Mouse (Mus musculus): ENCODE results near the gene Nps. TPM values are rescaled to one million over a fixed set of nuclear protein-coding genes. Genes with fewer than 3 reads are reported as not detected.

Nps gene
- polyA plus RNA-seq, 1 experiment from 2014 or later, result 0.18 TPM

DNA sequence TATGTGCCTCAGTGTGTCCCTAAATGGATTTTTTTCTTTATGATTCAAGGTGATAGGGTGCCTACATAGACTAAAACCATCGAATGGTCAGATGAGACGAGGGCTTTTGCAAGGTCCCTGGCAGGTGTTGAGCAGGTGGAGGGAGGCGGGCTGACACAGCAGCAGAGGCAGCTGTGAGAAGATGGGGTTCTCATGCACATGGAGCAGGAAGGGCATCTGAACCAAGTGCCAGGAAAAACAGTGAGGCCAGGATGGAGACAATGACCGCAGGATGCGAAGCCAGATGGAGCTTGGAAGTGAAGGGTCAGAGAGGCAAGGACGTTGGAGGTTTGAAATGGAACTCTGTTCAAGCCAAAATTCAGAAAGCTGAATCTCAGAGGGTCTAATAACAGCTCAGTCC lies 18.5 kb upstream of the Nps start:
- H3K9ac ChIP-seq (ENCODE audit: low read depth, low read length), result no peak overlapping the region
- 80% methylated on average over 6 of the region's 6 CpGs for WGBS
- H3K9me3 ChIP-seq (ENCODE audit: control insufficient read depth, low read length), result no peaks in the 10 kb centered on the region
- H3K27me3 ChIP-seq (replicated peaks; ENCODE audit: control insufficient read depth, insufficient read depth, low read length), result no peaks in the 10 kb centered on the region
- H3K4me1 ChIP-seq (ENCODE audit: control insufficient read depth, insufficient read depth, low read length), result peaks cover 6% of the 10 kb centered on the region
- H3K4me3 ChIP-seq (ENCODE audit: low read depth, low read length), result no peak overlapping the region
- DNase-seq (ENCODE audit: low spot score) (peak; percentile 7), ATAC-seq (ENCODE audit: low read depth) (no peak)
- no peak overlapping the region for H3K4me2 ChIP-seq (ENCODE audit: low read depth, low read length)
- no peaks in the 10 kb centered on the region for H3K36me3 ChIP-seq (ENCODE audit: control insufficient read depth, insufficient read depth, low read length)
- H3K27ac ChIP-seq (replicated peaks; ENCODE audit: low read depth, low read length), result no peak overlapping the region

- DNase-seq (ENCODE audit: low spot score) (peak; percentile 20), ATAC-seq (ENCODE audit: low read depth) (no peak)
- Histone ChIP-seq H3K9ac (ENCODE audit: low read depth, low read length) (no peak overlapping the region), H3K4me1 (ENCODE audit: control insufficient read depth, insufficient read depth, low read length) (peaks cover 6% of the 10 kb centered on the region), H3K4me2 (ENCODE audit: low read depth, low read length) (no peak overlapping the region), H3K36me3 (ENCODE audit: control insufficient read depth, insufficient read depth, low read length) (no peaks in the 10 kb centered on the region), H3K9me3 (ENCODE audit: control insufficient read depth, low read length) (no peaks in the 10 kb centered on the region), H3K4me3 (ENCODE audit: low read depth, low read length) (no peak overlapping the region), H3K27me3 (replicated peaks; ENCODE audit: control insufficient read depth, insufficient read depth, low read length) (no peaks in the 10 kb centered on the region), H3K27ac (replicated peaks; ENCODE audit: low read depth, low read length) (no peak overlapping the region)
- 88% methylated on average over 2 of the region's 2 CpGs for WGBS
These were observed 17.9 kb upstream of the Nps start for GRCm38 (mm10) chr7:135240636-135241035.

DNA sequence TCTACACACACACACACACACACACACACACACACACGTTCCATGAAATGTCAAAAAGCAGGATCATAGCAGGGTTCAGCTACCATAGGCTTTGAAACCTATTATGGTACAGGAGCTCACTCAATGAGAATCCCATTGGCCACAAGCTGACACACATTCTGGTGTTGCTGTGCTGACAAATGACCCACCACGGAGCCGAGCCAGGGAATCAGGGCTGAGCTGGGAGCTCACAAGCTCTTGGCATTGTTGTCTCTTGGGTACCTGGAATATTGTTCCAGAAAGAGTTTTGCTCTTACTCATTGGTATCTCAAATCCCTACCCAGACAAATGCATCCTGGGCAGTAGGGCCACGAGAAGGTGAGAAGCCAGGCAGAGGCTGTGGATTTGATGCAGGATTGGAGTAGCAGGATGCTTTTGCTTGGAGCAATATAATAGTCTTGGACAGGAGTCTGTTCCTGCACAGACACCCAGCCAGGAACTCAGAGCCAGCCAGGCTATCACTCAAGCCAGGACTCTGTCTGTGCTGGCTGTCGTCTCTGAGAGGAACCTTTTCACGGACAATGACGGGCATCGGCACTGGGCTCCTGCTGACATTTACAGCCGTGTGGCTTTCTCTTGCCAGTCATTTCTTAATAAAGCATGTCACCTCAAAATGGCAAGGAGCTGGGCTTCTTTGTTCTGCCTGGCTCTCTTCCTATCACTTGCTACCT lies 14.2 kb upstream of the Nps start:
- no peaks in the 10 kb centered on the region for H3K27me3 ChIP-seq (replicated peaks; ENCODE audit: control insufficient read depth, insufficient read depth, low read length)
- H3K4me3 ChIP-seq (ENCODE audit: low read depth, low read length), result no peak overlapping the region
- 82% methylated on average over 9 of the region's 9 CpGs for WGBS
- ATAC-seq (ENCODE audit: low read depth), result no peak
- H3K9ac ChIP-seq (ENCODE audit: low read depth, low read length), result no peak overlapping the region
- H3K9me3 ChIP-seq (ENCODE audit: control insufficient read depth, low read length), result no peaks in the 10 kb centered on the region
- H3K36me3 ChIP-seq (ENCODE audit: control insufficient read depth, insufficient read depth, low read length), result no peaks in the 10 kb centered on the region
- no peak overlapping the region for H3K4me2 ChIP-seq (ENCODE audit: low read depth, low read length)
- H3K4me1 ChIP-seq (ENCODE audit: control insufficient read depth, insufficient read depth, low read length), result no peaks in the 10 kb centered on the region
- H3K27ac ChIP-seq (replicated peaks; ENCODE audit: low read depth, low read length), result no peak overlapping the region
- DNase-seq (ENCODE audit: low spot score), result no peak

- no peak overlapping the region for H3K27ac ChIP-seq (replicated peaks; ENCODE audit: low read depth, low read length)
These were observed 12.1 kb upstream of the Nps start for GRCm38 (mm10) chr7:135246386-135246785.

GRCm38 (mm10) chr7:135253249-135253648 lies 5.3 kb upstream of the Nps start:
- Histone ChIP-seq H3K4me2 (ENCODE audit: low read depth, low read length) (no peak overlapping the region), H3K36me3 (ENCODE audit: control insufficient read depth, insufficient read depth, low read length) (no peaks in the 10 kb centered on the region), H3K27me3 (replicated peaks; ENCODE audit: control insufficient read depth, insufficient read depth, low read length) (no peaks in the 10 kb centered on the region), H3K4me3 (ENCODE audit: low read depth, low read length) (no peak overlapping the region), H3K27ac (replicated peaks; ENCODE audit: low read depth, low read length) (no peak overlapping the region), H3K9ac (ENCODE audit: low read depth, low read length) (no peak overlapping the region), H3K4me1 (ENCODE audit: control insufficient read depth, insufficient read depth, low read length) (no peaks in the 10 kb centered on the region), H3K9me3 (ENCODE audit: control insufficient read depth, low read length) (peaks cover 5% of the 10 kb centered on the region; the same call in 1 of the 2 replicates)
- ATAC-seq (ENCODE audit: low read depth), result no peak
- 92% methylated on average over 2 of the region's 2 CpGs for WGBS
- no peak for DNase-seq (ENCODE audit: low spot score)

More at GRCm38 (mm10) chr7:135246386-135246785, 12.1 kb upstream of the Nps start:
- Histone ChIP-seq H3K9me3 (ENCODE audit: control insufficient read depth, low read length) (no peaks in the 10 kb centered on the region), H3K4me3 (ENCODE audit: low read depth, low read length) (no peak overlapping the region), H3K36me3 (ENCODE audit: control insufficient read depth, insufficient read depth, low read length) (no peaks in the 10 kb centered on the region), H3K4me1 (ENCODE audit: control insufficient read depth, insufficient read depth, low read length) (no peaks in the 10 kb centered on the region), H3K4me2 (ENCODE audit: low read depth, low read length) (no peak overlapping the region), H3K9ac (ENCODE audit: low read depth, low read length) (no peak overlapping the region), H3K27me3 (replicated peaks; ENCODE audit: control insufficient read depth, insufficient read depth, low read length) (no peaks in the 10 kb centered on the region)
- no peak for ATAC-seq (ENCODE audit: low read depth)
- WGBS, result 80% methylated on average over 5 of the region's 5 CpGs
- DNase-seq (ENCODE audit: low spot score), result no peak

- no peak overlapping the region for H3K4me3 ChIP-seq (ENCODE audit: low read depth, low read length)
- H3K36me3 ChIP-seq (ENCODE audit: control insufficient read depth, insufficient read depth, low read length), result no peaks in the 10 kb centered on the region
- 84% methylated on average over 2 of the region's 2 CpGs for WGBS
- ATAC-seq (ENCODE audit: low read depth), result no peak
- DNase-seq (ENCODE audit: low spot score), result no peak
- H3K9ac ChIP-seq (ENCODE audit: low read depth, low read length), result no peak overlapping the region
- no peak overlapping the region for H3K4me2 ChIP-seq (ENCODE audit: low read depth, low read length)
- no peaks in the 10 kb centered on the region for H3K4me1 ChIP-seq (ENCODE audit: control insufficient read depth, insufficient read depth, low read length)
- H3K9me3 ChIP-seq (ENCODE audit: control insufficient read depth, low read length), result peaks cover 5% of the 10 kb centered on the region; the same call in 1 of the 2 replicates
- no peaks in the 10 kb centered on the region for H3K27me3 ChIP-seq (replicated peaks; ENCODE audit: control insufficient read depth, insufficient read depth, low read length)
- H3K27ac ChIP-seq (replicated peaks; ENCODE audit: low read depth, low read length), result no peak overlapping the region
These were observed 4.1 kb upstream of the Nps start for GRCm38 (mm10) chr7:135254423-135254822.

- H3K4me2 ChIP-seq (ENCODE audit: low read depth, low read length), result no peak overlapping the region
- no peak for DNase-seq (ENCODE audit: low spot score)
- no peaks in the 10 kb centered on the region for H3K36me3 ChIP-seq (ENCODE audit: control insufficient read depth, insufficient read depth, low read length)
- no peak overlapping the region for H3K27ac ChIP-seq (replicated peaks; ENCODE audit: low read depth, low read length)
- no peak overlapping the region for H3K9ac ChIP-seq (ENCODE audit: low read depth, low read length)
- no peaks in the 10 kb centered on the region for H3K27me3 ChIP-seq (replicated peaks; ENCODE audit: control insufficient read depth, insufficient read depth, low read length)
- H3K4me3 ChIP-seq (ENCODE audit: low read depth, low read length), result no peak overlapping the region
- 89% methylated on average over 5 of the region's 5 CpGs for WGBS
- ATAC-seq (ENCODE audit: low read depth), result no peak
- H3K9me3 ChIP-seq (ENCODE audit: control insufficient read depth, low read length), result no peaks in the 10 kb centered on the region
- H3K4me1 ChIP-seq (ENCODE audit: control insufficient read depth, insufficient read depth, low read length), result no peaks in the 10 kb centered on the region
These were observed 12.5 kb downstream of the Nps start for GRCm38 (mm10) chr7:135271011-135271410.

DNA sequence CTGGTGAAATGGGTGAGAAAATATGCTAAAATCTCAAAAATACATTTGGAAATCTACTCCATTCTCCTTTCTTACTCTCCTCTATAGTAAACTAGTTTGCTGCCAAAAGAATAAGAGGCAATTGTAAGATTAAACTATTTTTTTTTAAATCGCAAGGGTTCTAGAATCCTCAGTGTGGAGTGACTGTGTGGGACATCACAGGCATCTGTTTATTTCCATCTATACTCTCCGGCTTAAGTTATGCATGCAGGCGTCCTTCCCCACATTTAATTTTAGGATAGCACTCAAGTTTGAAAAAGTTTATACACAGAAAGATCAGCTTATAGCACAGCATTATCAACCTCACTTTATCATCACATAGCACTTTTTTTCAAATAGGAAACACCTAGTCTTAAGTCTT lies 24.7 kb downstream of the Nps start:
- no peak overlapping the region for H3K27ac ChIP-seq (replicated peaks; ENCODE audit: low read depth, low read length)
- no peaks in the 10 kb centered on the region for H3K4me1 ChIP-seq (ENCODE audit: control insufficient read depth, insufficient read depth, low read length)
- DNase-seq (ENCODE audit: low spot score) (no peak), ATAC-seq (ENCODE audit: low read depth) (no peak)
- no peaks in the 10 kb centered on the region for H3K27me3 ChIP-seq (replicated peaks; ENCODE audit: control insufficient read depth, insufficient read depth, low read length)
- H3K4me2 ChIP-seq (ENCODE audit: low read depth, low read length), result no peak overlapping the region
- 86% methylated on average over 3 of the region's 3 CpGs for WGBS
- no peak overlapping the region for H3K9ac ChIP-seq (ENCODE audit: low read depth, low read length)
- H3K9me3 ChIP-seq (ENCODE audit: control insufficient read depth, low read length), result no peaks in the 10 kb centered on the region
- H3K36me3 ChIP-seq (ENCODE audit: control insufficient read depth, insufficient read depth, low read length), result no peaks in the 10 kb centered on the region
- H3K4me3 ChIP-seq (ENCODE audit: low read depth, low read length), result no peak overlapping the region

DNA sequence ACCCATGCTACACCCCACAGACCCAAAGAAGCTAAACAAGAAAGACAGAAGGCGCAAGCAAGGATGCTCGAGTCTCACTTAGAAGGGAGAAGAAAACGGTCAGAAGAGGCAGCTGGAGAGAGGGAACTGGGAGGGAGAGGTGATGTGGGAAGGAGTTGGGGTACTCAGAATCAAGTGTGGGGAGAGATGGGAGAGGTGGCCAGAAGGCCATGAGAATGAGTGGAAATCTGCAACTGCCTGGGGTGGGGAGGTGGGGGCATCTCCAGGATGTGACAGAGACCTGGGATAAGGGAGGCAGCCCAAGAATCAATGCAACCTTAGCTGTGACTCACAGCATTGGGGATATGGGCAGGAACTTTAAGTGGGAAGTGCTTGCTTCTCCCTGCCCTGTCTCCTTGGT lies 31.5 kb downstream of the Nps start:
- Histone ChIP-seq H3K9ac (ENCODE audit: low read depth, low read length) (no peak overlapping the region), H3K27me3 (replicated peaks; ENCODE audit: control insufficient read depth, insufficient read depth, low read length) (no peaks in the 10 kb centered on the region), H3K4me3 (ENCODE audit: low read depth, low read length) (no peak overlapping the region), H3K9me3 (ENCODE audit: control insufficient read depth, low read length) (no peaks in the 10 kb centered on the region), H3K36me3 (ENCODE audit: control insufficient read depth, insufficient read depth, low read length) (no peaks in the 10 kb centered on the region), H3K4me2 (ENCODE audit: low read depth, low read length) (no peak overlapping the region), H3K4me1 (ENCODE audit: control insufficient read depth, insufficient read depth, low read length) (no peaks in the 10 kb centered on the region), H3K27ac (replicated peaks; ENCODE audit: low read depth, low read length) (no peak overlapping the region)
- 86% methylated on average over 3 of the region's 3 CpGs for WGBS
- no peak for ATAC-seq (ENCODE audit: low read depth)
- DNase-seq (ENCODE audit: low spot score), result no peak
